Mouse (Mus musculus) urinary bladder, postnatal 4 days (tissue): Measurements from ENCODE around the gene Gatad2a.
A peak's percentile ranks its signal among the peaks of the same experiment; 100 is the strongest.

Source experiments
- DNase-seq, 2 experiments: peaks; one replicate each; pipeline ENCODE4 v3.0.0; 2021 to 2022; ENCODE audit warnings: low spot score in 2 of 2

Gatad2a gene

GRCm38 (mm10) chr8:69901484-69902162, 94.6 kb downstream of the Gatad2a start:
- DNase-seq = peak; percentile 95 to 97

- no peak for DNase-seq
Measured at GRCm38 (mm10) chr8:69900895-69901451, 95.2 kb downstream of the Gatad2a start.

- no peak for DNase-seq
Measured at GRCm38 (mm10) chr8:69899876-69900275, 96.3 kb downstream of the Gatad2a start.

- no peak for DNase-seq
Measured at GRCm38 (mm10) chr8:69897857-69898256, 98.3 kb downstream of the Gatad2a start.

- no peak for DNase-seq
Measured at GRCm38 (mm10) chr8:69895772-69896451, 100.3 kb downstream of the Gatad2a start.

- DNase-seq = no peak
Measured at GRCm38 (mm10) chr8:69894836-69895332, 101.3 kb downstream of the Gatad2a start.

- DNase-seq = peak in 1 of 2 experiments; percentile 37
Measured at GRCm38 (mm10) chr8:69893863-69894262, 102.3 kb downstream of the Gatad2a start.

GRCm38 (mm10) chr8:69890813-69891241, 105.4 kb downstream of the Gatad2a start:
- no peak for DNase-seq

GRCm38 (mm10) chr8:69888902-69889301, 107.3 kb downstream of the Gatad2a start:
- no peak for DNase-seq

- DNase-seq = no peak
Measured at GRCm38 (mm10) chr8:69888244-69888866, 107.8 kb downstream of the Gatad2a start.

- no peak for DNase-seq
Measured at GRCm38 (mm10) chr8:69887289-69888243, 108.6 kb downstream of the Gatad2a start, which contains the start of gene Cilp2. Gene Cilp2 (minus strand): TSS chr8:69887687.

GRCm38 (mm10) chr8:69884141-69884540, 112.0 kb downstream of the Gatad2a start:
- no peak for DNase-seq

GRCm38 (mm10) chr8:69882833-69883600, 113.2 kb downstream of the Gatad2a start:
- DNase-seq = no peak

GRCm38 (mm10) chr8:69882021-69882756, 114.0 kb downstream of the Gatad2a start:
- peak; percentile 76 to 78 for DNase-seq

- DNase-seq = no peak
Measured at GRCm38 (mm10) chr8:69881261-69881865, 114.8 kb downstream of the Gatad2a start.

GRCm38 (mm10) chr8:69880841-69881240, 115.3 kb downstream of the Gatad2a start:
- DNase-seq = no peak

GRCm38 (mm10) chr8:69879678-69880077, 116.5 kb downstream of the Gatad2a start:
- no peak for DNase-seq

GRCm38 (mm10) chr8:69877992-69878391, 118.2 kb downstream of the Gatad2a start:
- no peak for DNase-seq

- no peak for DNase-seq
Measured at GRCm38 (mm10) chr8:69877396-69877795, 118.8 kb downstream of the Gatad2a start.
